Mouse (Mus musculus) forelimb bud, embryonic 11.5 days (tissue): ENCODE measurements at regions not wholly inside any gene's neighbourhood (a gene's known extent, or its start where the extent isn't known, plus 50 kb on each side); places are given as distances from the start of the nearest gene placed in this dataset.

ENCODE experiments used
- DNase-seq: peaks from one replicate; pipeline ENCODE4 v3.0.0-alpha.2; 2012; ENCODE audit warnings: low read depth, low spot score

GRCm38 (mm10) chr5:103309806-103310525, 98.8 kb upstream of the Mapk10 start:
- no peak for DNase-seq

GRCm38 (mm10) chr5:103305716-103306447, 94.7 kb upstream of the Mapk10 start:
- no peak for DNase-seq

DNA sequence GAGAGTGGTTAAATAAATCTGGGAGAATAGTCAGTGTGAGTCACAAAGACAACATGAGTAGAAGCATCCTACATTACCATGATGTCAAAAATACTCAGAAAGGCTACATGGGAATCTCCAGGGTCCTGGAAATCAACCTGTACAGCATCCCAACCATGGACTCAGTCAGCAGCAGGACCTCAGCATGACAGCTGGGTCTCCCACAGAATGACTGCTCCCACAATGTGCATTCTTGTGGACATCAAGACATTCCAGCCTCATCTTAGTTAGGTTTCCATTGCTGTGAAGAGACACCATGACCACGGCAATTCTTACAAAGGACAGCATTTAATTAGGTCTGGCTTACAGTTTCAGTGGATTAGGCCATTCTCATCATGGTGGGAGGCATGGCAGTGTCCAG, 93.8 kb upstream of the Mapk10 start:
- DNase-seq = no peak

DNA sequence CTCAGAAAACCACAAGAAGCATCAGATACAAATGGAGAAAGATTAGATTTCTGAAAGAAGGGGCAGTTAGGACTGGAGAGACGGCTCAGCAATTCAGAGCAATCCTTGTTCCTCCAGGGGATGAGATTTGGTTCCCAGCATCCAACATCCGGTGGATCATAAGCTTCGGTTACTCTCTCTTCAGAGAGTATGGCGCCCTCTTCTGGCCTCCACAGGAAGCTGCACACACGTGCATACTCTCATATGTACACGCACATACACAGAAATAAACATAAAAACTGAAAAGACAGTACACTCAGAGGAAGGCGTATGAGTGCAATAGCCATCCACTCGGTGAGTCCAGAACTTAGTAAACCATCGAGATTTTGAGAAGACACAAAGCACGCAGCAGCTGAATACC, 91.6 kb upstream of the Mapk10 start:
- DNase-seq = no peak

DNA sequence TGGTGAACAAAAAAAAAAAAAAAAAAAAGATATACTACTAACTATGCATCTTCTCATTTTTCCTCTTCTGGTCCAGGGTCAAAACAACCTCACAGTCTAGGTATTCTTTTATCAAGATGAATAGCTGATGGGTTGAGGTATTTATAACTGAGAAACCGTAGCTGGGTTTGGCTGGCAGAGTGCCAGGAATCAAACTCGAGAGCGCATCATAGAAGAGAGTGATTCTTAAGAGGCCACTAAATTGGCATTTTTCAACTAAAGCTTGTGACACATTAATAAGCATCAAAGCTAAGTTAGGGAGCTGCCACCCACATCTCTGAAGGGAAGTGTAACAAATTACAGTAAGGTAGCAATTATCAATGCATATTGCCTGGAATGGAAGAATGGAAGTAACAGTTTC, 90.2 kb upstream of the Mapk10 start:
- DNase-seq = no peak

DNA sequence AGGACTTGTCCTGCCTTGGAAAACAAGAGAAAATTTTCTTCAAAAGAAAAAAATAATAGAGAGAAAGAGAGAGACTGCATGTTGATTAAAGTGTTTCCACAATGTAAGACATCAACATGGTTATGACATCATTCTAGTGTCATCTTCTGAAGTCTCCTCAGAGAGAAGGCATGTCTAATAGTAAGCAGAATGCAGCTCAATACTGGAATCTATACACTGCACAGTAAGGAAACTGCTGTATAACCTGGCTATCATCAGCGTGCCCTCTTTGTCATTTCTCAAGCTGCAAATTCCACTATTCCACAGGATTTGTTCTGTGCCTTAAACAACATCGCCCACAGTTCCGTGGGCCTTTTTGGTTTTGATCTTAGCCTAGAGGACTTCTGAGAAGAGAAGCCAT, 82.8 kb upstream of the Mapk10 start:
- no peak for DNase-seq

GRCm38 (mm10) chr5:103291691-103292090, 80.6 kb upstream of the Mapk10 start:
- DNase-seq = no peak

GRCm38 (mm10) chr5:103291219-103291618, 80.1 kb upstream of the Mapk10 start:
- no peak for DNase-seq

DNA sequence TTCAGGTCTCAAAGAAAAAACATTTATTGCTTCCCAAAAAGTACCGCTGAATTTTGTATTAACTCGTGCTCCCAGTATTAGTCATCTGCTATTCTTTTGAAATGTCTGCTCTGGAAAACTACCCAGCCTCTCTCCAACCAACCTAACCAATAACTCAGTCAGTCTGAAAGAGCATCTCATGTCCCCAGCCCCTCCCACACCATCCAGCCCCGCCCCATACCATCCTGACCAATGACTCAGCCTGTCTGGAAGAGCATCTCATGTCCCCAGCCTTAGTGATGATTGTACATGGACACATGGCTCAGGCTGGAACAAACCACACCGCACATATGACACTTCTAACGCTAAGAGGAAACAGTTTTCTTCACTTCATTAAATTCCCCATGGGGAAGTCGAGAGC, 58.1 kb upstream of the Mapk10 start:
- DNase-seq = no peak

DNA sequence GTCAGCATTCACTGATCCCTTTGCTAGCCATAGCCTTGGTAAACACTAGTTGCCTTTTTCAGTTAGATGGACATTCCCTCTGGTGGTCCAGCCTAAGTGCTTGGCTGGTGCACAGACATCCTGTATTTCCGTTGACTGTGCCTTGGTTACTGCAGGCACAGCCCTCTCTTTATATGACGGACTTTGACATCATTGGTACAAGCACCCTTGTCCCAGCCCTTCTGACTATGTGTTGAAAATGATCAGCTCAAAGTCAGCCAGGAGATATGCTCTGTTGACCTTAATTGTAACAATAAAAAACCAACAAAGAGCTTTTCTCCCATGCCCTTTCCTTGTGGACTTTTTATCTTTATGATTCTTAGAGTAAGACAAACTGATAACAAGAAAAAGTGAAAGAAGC, 53.8 kb upstream of the Mapk10 start:
- DNase-seq = no peak

DNA sequence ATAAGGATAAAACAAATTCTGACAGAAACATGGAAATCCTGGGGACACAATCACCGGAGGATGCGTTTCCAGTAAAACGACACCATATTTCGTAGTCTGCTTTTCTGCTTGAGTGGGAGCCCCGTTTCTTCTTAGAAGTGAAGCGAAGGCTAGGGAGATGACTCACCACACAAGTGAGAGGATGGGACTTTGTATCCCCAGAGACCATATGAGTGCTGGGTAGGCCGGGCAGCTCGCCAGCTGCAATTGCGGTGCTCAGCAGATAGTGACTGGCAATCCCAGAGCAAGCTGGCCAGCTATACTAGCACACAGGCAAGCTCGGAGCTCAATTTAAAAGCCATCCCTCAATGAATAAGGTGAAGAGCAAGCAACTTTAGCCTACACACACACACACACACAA, 50.3 kb upstream of the Mapk10 start:
- no peak for DNase-seq
